Mouse (Mus musculus) lung, postnatal 0 days (tissue): ENCODE data around the gene Tmem51. TPM values are rescaled to one million over a fixed set of nuclear protein-coding genes. Genes with fewer than 3 reads are reported as not detected.
"Not testable (repeated sequence)": the region's sequence is repeated elsewhere in the genome, so short reads cannot be mapped to it uniquely, and the experiment has no call there.

Source experiments
- ATAC-seq: fragments of 200-750 bp; cut with Nextera tagmentation; 2 replicates; pipeline ENCODE4 v1.8.0; 2017; ENCODE audit warnings: moderate library complexity
- DNase-seq: peaks from one replicate; pipeline ENCODE4 v3.0.0-alpha.2; 2016; ENCODE audit warnings: low spot score
- H3K27ac ChIP-seq: fragments of 300-500 bp; sonication (generic); 2 replicates; pipeline ENCODE4 v1.5.1; 2014; ENCODE audit warnings: antibody characterized with exemption, mild to moderate bottlenecking, low read length, mixed read lengths
- H3K27me3 ChIP-seq: fragments of 300-500 bp; sonication (generic); replicated peaks from 2 replicates; pipeline ENCODE4 v1.6.1; 2014; ENCODE audit warnings: low read length, mixed read lengths; ENCODE audit not compliant: insufficient read depth
- H3K36me3 ChIP-seq: fragments of 300-500 bp; sonication (generic); 2 replicates; pipeline ENCODE4 v1.6.1; 2014; ENCODE audit warnings: low read length, mixed read lengths; ENCODE audit not compliant: insufficient read depth
- H3K4me1 ChIP-seq: fragments of 300-500 bp; sonication (generic); 2 replicates; pipeline ENCODE4 v1.6.1; 2014; ENCODE audit warnings: antibody characterized with exemption, low read depth, low read length, mixed read lengths; ENCODE audit not compliant: insufficient read depth
- H3K4me2 ChIP-seq: fragments of 300-500 bp; sonication (generic); replicated peaks from 2 replicates; pipeline ENCODE4 v1.6.1; 2014; ENCODE audit warnings: low read depth, mild to moderate bottlenecking, low read length, moderate library complexity, mixed read lengths
- H3K4me3 ChIP-seq: fragments of 300-500 bp; sonication (generic); 2 replicates; pipeline ENCODE4 v1.5.1; 2014; ENCODE audit warnings: low read depth, low read length
- H3K9ac ChIP-seq: fragments of 300-500 bp; sonication (generic); replicated peaks from 2 replicates; pipeline ENCODE4 v1.6.1; 2014; ENCODE audit warnings: low read depth, mild to moderate bottlenecking
- H3K9me3 ChIP-seq: fragments of 300-500 bp; sonication (generic); 2 replicates; pipeline ENCODE4 v1.6.1; 2016; ENCODE audit warnings: low read length, mixed read lengths
- CTCF ChIP-seq: IDR thresholded peaks from 2 replicates; pipeline ENCODE4 v1.5.1; 2016; ENCODE audit warnings: antibody characterized with exemption, mild to moderate bottlenecking
- EP300 ChIP-seq: IDR thresholded peaks from 2 replicates; pipeline ENCODE4 v1.6.1; 2016; ENCODE audit warnings: antibody characterized with exemption, mild to moderate bottlenecking, control low read depth
- WGBS: fragments of 180-500 bp; shearing (Covaris S2); extraction: QIAGEN DNeasy Blood & Tissue Kit; methylation state at CpG from one replicate; pipeline ENCODE4 v1.1.7; 2014; 5-methylcytosine and 5-hydroxymethylcytosine counted together
- polyA plus RNA-seq: library from polyadenylated mRNA; unstranded; fragments of >200 nt; fragmentation: Nextera tagmentation; extraction: Ambion mirVana; gene quantifications from 2 replicates; pipeline ENCODE4 v1.2.1, GENCODE M21; 2015

Tmem51 gene
- polyA plus RNA-seq, 1 experiment from 2014 or later: 18.9 TPM

DNA sequence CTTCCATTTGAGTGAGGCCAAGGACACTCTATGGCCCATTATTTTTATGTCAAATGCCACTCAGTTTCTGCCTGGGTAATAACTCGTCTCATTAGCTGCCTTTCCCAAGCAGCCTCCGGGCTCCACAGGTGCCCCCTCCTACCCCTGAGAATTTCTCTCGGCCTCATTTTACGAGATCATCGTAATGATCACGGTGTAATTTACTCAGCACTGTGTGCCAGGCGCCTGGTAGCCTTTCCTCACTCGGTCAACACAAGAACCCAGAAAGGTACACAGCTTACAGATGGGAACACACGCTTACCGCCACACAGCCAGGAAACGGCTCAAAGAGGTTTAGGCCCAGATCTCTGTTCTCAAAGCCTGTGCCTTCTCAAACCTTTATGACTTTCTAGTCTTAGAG is 75.9 kb downstream of the Tmem51 start:
- H3K4me2 ChIP-seq: no peak overlapping the region
- H3K27me3 ChIP-seq: no peaks in the 10 kb centered on the region
- no peaks in the 10 kb centered on the region for H3K36me3 ChIP-seq
- no peak for DNase-seq
- 62% methylated on average over 11 of the region's 11 CpGs for WGBS
- no peak overlapping the region for H3K27ac ChIP-seq
- ATAC-seq: no peak
- H3K4me3 ChIP-seq: no peak overlapping the region
- no peaks in the 10 kb centered on the region for H3K4me1 ChIP-seq
- TF ChIP-seq EP300 (no peak), CTCF (no peak)
- H3K9ac ChIP-seq: no peak overlapping the region
- no peaks in the 10 kb centered on the region for H3K9me3 ChIP-seq

DNA sequence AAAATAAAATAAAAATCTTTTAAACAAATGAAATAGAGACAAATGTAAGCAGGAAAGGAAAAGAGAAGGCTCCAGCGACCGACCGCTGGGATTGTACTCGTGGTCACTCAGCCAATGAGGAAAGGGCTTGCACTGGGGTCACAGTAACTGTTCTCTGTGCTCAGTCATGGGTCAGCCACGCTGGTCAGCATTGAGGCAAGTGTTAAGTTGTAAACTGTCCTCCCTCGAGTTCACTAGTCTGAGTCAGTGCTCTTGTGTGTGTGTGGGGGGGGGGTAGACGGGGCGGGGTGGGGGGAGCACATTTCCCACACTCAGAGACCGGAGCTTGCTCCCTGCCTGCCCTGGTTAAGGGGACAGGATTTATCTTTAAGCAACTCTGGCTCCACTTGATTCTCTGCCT is 83.5 kb downstream of the Tmem51 start:
- Histone ChIP-seq H3K9me3 (no peaks in the 10 kb centered on the region), H3K4me3 (no peak overlapping the region), H3K4me2 (no peak overlapping the region), H3K4me1 (no peaks in the 10 kb centered on the region), H3K27ac (no peak overlapping the region), H3K27me3 (no peaks in the 10 kb centered on the region), H3K9ac (no peak overlapping the region), H3K36me3 (no peaks in the 10 kb centered on the region)
- TF ChIP-seq EP300: no peak
- TF ChIP-seq CTCF: no peak
- DNase-seq: peak; percentile 17
- WGBS: 36% methylated on average over 8 of the region's 9 CpGs
- ATAC-seq: peak; percentile 49

DNA sequence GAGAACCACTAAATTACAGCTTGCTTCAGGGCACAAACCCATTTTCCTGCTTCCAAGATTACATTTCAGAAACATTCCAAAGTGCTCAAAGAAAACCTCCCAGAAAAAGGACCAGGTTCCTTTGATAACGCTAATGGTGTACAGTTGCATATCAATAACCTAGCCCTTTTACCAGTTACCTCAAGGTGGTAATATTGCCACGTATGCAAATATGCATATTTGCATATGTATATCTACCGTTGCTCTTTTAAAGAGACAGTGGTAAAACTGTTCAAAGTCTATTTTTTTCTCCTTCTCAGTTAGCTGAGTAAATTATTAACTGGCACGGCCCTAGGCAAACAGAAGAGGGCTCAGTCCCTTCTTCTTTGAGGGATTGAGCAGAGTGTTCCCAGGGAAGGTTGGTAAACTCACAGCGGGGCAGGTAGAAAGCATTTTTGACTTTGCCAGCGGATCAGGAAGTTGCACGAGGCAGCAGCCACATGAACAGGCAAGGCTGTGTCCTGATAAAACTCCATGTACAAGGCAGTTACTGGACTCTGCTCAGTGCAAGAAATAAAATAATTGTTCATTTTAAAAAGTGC is 84.5 kb downstream of the Tmem51 start:
- Histone ChIP-seq H3K9ac (no peak overlapping the region), H3K36me3 (no peaks in the 10 kb centered on the region), H3K4me2 (no peak overlapping the region), H3K9me3 (no peaks in the 10 kb centered on the region), H3K4me3 (no peak overlapping the region), H3K27me3 (no peaks in the 10 kb centered on the region), H3K4me1 (no peaks in the 10 kb centered on the region), H3K27ac (no peak overlapping the region)
- TF ChIP-seq EP300 (no peak), CTCF (no peak)
- 40% methylated on average over 7 of the region's 7 CpGs for WGBS
- DNase-seq (peak; percentile 34), ATAC-seq (peak; percentile 34; the same call in 1 of the 2 replicates)

DNA sequence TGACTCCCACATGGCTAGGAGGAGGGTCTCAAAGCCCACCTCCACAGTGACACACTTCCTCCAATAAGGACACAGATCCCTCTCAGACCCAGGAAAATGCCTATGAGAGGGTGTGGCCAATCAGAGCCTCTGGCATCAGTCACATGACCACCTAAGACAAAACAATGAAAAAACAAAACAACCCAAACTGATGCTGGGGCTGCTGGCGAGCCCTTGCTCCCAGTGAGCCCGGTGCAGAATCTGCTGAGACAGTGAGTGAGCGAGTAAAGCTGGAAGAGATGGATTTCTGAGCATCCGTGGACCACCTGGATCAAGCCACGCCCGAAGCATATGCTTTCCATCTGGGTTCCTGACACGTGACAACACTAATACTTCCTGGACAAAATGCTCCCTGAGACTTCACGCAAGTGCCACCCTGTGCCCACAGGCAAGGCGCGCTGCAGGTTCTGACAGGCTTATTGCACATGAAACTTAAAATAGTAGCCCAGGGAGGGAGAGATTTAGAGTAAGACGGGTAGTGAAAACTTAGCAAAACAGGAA is 85.8 kb downstream of the Tmem51 start:
- WGBS: 33% methylated on average over 11 of the region's 11 CpGs
- no peak for DNase-seq
- Histone ChIP-seq H3K27me3 (no peaks in the 10 kb centered on the region), H3K9ac (no peak overlapping the region), H3K27ac (no peak overlapping the region), H3K9me3 (no peaks in the 10 kb centered on the region), H3K4me3 (no peak overlapping the region), H3K36me3 (no peaks in the 10 kb centered on the region), H3K4me1 (no peaks in the 10 kb centered on the region), H3K4me2 (no peak overlapping the region)
- no peak for TF ChIP-seq CTCF
- TF ChIP-seq EP300: no peak
- no peak for ATAC-seq

DNA sequence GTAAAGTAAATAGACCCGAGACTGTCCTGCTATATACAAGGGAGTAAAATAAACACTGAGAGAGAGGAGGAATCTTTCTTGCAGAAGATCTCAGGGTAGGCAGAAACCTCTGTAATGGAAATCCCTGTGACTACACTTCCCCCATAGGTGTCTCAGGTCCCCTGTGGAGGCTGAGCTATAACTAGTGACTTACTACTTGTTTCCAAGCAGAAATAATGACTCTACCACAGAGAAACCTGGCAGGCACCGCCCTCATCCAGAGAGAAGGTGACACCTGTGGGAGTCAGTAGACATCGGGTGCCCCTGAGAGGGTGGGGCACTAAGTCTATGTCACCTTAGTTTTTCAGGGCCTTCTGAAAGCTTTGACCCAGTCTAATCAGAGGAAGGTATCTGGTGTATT is 87.2 kb downstream of the Tmem51 start:
- H3K36me3 ChIP-seq: no peaks in the 10 kb centered on the region
- ATAC-seq (no peak), DNase-seq (no peak)
- H3K9ac ChIP-seq: no peak overlapping the region
- no peaks in the 10 kb centered on the region for H3K9me3 ChIP-seq
- TF ChIP-seq CTCF: no peak
- TF ChIP-seq EP300: no peak
- 57% methylated on average over 3 of the region's 3 CpGs for WGBS
- no peak overlapping the region for H3K27ac ChIP-seq
- no peaks in the 10 kb centered on the region for H3K27me3 ChIP-seq
- no peak overlapping the region for H3K4me2 ChIP-seq
- H3K4me1 ChIP-seq: no peaks in the 10 kb centered on the region
- H3K4me3 ChIP-seq: no peak overlapping the region

DNA sequence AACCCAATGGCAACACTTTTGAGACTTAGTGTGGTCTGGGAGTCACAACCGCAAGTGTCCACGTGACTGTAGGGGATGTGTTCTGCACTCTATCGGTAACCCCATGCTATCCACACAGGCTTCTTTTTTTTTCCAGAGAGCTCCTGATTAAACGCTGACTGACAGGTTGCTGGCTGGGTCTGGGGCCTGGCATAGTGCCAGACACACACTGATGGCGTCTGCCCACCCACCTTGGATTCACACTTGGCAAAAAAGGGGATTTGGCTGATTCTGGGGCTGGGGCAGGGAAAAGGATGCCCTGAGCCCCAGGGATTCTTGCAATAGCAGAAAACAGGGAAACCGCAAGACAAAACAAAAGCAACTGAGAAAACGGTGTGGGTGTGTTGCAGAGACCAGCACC is 88.0 kb downstream of the Tmem51 start:
- no peak for TF ChIP-seq CTCF
- TF ChIP-seq EP300: no peak
- WGBS: 61% methylated on average over 7 of the region's 7 CpGs
- no peak for ATAC-seq
- H3K9me3 ChIP-seq: no peaks in the 10 kb centered on the region
- no peaks in the 10 kb centered on the region for H3K36me3 ChIP-seq
- H3K27me3 ChIP-seq: no peaks in the 10 kb centered on the region
- no peak for DNase-seq
- H3K27ac ChIP-seq: no peak overlapping the region
- no peak overlapping the region for H3K9ac ChIP-seq
- no peak overlapping the region for H3K4me3 ChIP-seq
- H3K4me2 ChIP-seq: no peak overlapping the region
- H3K4me1 ChIP-seq: no peaks in the 10 kb centered on the region

DNA sequence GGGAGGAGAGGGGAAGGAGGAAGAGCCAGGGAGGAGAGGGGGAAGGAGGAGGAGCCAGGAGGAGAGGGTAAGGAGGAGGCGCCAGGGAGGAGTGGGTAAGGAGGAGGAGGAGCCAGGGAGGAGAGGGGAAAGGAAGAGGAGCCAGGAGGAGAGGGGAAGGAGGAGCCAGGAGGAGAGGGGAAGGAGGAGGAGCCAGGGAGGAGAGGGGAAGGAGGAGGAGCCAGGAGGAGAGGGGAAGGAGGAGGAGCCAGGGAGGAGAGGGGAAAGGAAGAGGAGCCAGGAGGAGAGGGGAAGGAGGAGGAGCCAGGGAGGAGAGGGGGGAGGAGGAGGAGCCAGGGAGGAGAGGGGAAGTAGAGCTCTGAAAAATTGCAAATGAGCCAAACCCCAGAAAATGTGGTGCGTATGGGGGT is 90.0 kb downstream of the Tmem51 start:
- H3K4me3 ChIP-seq, ATAC-seq, H3K27ac ChIP-seq, H3K27me3 ChIP-seq, H3K9me3 ChIP-seq, H3K9ac ChIP-seq, H3K4me1 ChIP-seq, H3K4me2 ChIP-seq, H3K36me3 ChIP-seq: not testable (repeated sequence)
- 49% methylated on average over 2 of the region's 2 CpGs for WGBS
- peak; percentile 14 for DNase-seq
